Mouse (Mus musculus) adrenal gland, postnatal 14 days (tissue): ENCODE results near the gene Klk1b8. TPM values are rescaled to one million over a fixed set of nuclear protein-coding genes. Genes with fewer than 3 reads are reported as not detected.

Source experiments
- total RNA-seq: library from RNA; stranded (reverse); gene quantifications from 2 replicates; pipeline ENCODE4 v1.2.3, GENCODE M21; 2021

Gene Klk1b8
- total RNA-seq, 1 experiment from 2014 or later, result not detected

Other genes with a start within 250 kb of the Klk1b8 start
- not detected in 2 replicates for gene Klk13, start 238.1 kb upstream of the Klk1b8 start, total RNA-seq
- gene Klk12, start 181.8 kb upstream of the Klk1b8 start, total RNA-seq, result not detected in 2 replicates
- gene Klk11, start 176.1 kb upstream of the Klk1b8 start, total RNA-seq, result not detected in 2 replicates
- 0.26 TPM in 1 of 2 replicates, not detected in the other for gene Klk10, start 169.6 kb upstream of the Klk1b8 start, total RNA-seq
- gene Klk9, start 158.8 kb upstream of the Klk1b8 start, total RNA-seq, result not detected in 2 replicates
- 5.0 and 7.3 TPM in 2 replicates for gene Klk8, start 153.1 kb upstream of the Klk1b8 start, total RNA-seq
- not detected in 2 replicates for gene Klk7, start 139.4 kb upstream of the Klk1b8 start, total RNA-seq
- not detected in 2 replicates for gene Klk6, start 126.2 kb upstream of the Klk1b8 start, total RNA-seq
- gene Klk5, start 108.7 kb upstream of the Klk1b8 start, total RNA-seq, result not detected in 2 replicates
- not detected in 2 replicates for gene Klk4, start 69.5 kb upstream of the Klk1b8 start, total RNA-seq
- not detected in 2 replicates for gene Klk15, start 16.9 kb upstream of the Klk1b8 start, total RNA-seq
- not detected in 2 replicates for gene Klk1b1, start 16.1 kb downstream of the Klk1b8 start, total RNA-seq
- gene Klk1b9, start 25.4 kb downstream of the Klk1b8 start, total RNA-seq, result not detected in 2 replicates
- not detected in 2 replicates for gene Klk1b11, start 45.2 kb downstream of the Klk1b8 start, total RNA-seq
- not detected in 2 replicates for gene Klk1b26, start 61.5 kb downstream of the Klk1b8 start, total RNA-seq
- not detected in 2 replicates for gene Klk1b27, start 101.6 kb downstream of the Klk1b8 start, total RNA-seq
- not detected in 2 replicates for gene Klk1b21, start 151.7 kb downstream of the Klk1b8 start, total RNA-seq
- not detected in 2 replicates for gene Klk1b22, start 162.0 kb downstream of the Klk1b8 start, total RNA-seq
- not detected in 2 replicates for gene Klk1b16, start 186.1 kb downstream of the Klk1b8 start, total RNA-seq
- gene Klk1b24, start 237.6 kb downstream of the Klk1b8 start, total RNA-seq, result not detected in 2 replicates
- not detected in 2 replicates for gene Klk1b3, start 247.5 kb downstream of the Klk1b8 start, total RNA-seq